In the genomic region with DNA sequence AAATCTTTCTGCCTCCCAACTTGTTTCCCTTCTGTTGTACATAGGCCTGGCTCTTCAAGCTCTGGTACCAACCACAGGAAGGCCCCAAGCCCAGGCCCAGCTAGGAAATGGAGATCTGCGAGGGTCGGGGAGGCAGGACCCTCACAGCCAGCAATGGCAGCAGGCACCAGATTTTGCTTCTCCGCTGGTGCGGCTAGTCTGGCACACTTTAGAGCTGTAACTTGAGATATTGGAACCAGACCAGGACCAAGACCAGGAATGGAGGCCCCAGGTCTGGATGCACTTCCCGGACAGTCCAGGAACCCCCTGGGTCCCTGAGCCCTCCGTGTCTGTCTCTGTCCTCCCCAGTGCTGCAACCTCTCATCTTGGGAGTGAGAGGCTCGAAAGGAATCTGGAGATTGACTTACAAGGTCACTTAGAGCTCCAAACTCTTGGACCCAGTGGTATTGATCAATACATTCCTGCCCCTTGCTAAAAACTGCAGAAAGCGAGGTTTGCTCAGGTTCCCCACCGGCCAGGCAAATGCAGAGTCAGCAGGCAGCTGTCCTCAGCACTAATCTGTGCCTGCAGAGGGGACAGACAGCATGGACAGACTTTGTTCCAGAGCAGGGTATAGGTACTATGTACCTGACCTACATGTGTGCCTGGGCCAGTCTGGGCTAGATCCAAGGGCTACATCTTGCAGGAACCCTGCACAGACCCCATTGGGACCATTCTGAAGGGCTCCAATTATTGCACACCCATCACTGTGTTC, we compare ENCODE assay signal across 8 mouse cellular contexts. TPM values are rescaled to one million over a fixed set of nuclear protein-coding genes. Genes with fewer than 3 reads are reported as not detected.
DNase-seq lines count a peak whose midpoint lies in the region; ATAC-seq lines count a peak whose summit lies in the region.
"Had no signal": no experiment of that assay in that cellular context is flagged by ENCODE, and none has a peak within 500 bp of the region (broad histone marks: within the 10 kb centered on the region; RNA-seq: fewer than 3 reads in every experiment).

No protein-coding gene starts in this region.

- H3K4me2 ChIP-seq in heart, embryonic 12.5 days, result peak overlapping the region; percentile 78
- no peak overlapping the region for H3K4me2 ChIP-seq in midbrain, embryonic 11.5 days
- H3K4me2 ChIP-seq in midbrain, embryonic 14.5 days (ENCODE audit: low read length), result no peak overlapping the region
- H3K4me2 ChIP-seq in limb, embryonic 12.5 days, result peak overlapping the region; percentile 76

- no peak overlapping the region for H3K4me3 ChIP-seq in heart, embryonic 12.5 days
- no peak overlapping the region; the same call in 1 of the 2 replicates for H3K4me3 ChIP-seq in midbrain, embryonic 11.5 days (ENCODE audit: low read depth, low read length)
- H3K4me3 ChIP-seq in midbrain, embryonic 14.5 days (replicated peaks; ENCODE audit: low read depth, low read length), result no peak overlapping the region
- peak overlapping the region; percentile 84; the same call in 1 of the 2 replicates for H3K4me3 ChIP-seq in limb, embryonic 12.5 days (replicated peaks)

- peaks cover 35% of the 10 kb centered on the region for H3K4me1 ChIP-seq in heart, embryonic 12.5 days (replicated peaks)
- H3K4me1 ChIP-seq in midbrain, embryonic 11.5 days (ENCODE audit: control insufficient read depth, insufficient read depth, low read length), result peaks cover 13% of the 10 kb centered on the region
- H3K4me1 ChIP-seq in midbrain, embryonic 14.5 days (ENCODE audit: control insufficient read depth, insufficient read depth, low read length), result peaks cover 16% of the 10 kb centered on the region
- H3K4me1 ChIP-seq in limb, embryonic 12.5 days (replicated peaks), result peaks cover 30% of the 10 kb centered on the region

- WGBS in heart, embryonic 12.5 days, result 62% methylated on average over 9 of the region's 9 CpGs
- 49% methylated on average over 9 of the region's 9 CpGs for WGBS in midbrain, embryonic 11.5 days
- 58% methylated on average over 9 of the region's 9 CpGs for WGBS in midbrain, embryonic 14.5 days
- WGBS in limb, embryonic 12.5 days, result 43% methylated on average over 9 of the region's 9 CpGs

- H3K36me3 ChIP-seq in heart, embryonic 12.5 days, result no peaks in the 10 kb centered on the region
- H3K36me3 ChIP-seq in midbrain, embryonic 11.5 days (ENCODE audit: control insufficient read depth, insufficient read depth, low read length), result no peaks in the 10 kb centered on the region
- no peaks in the 10 kb centered on the region for H3K36me3 ChIP-seq in midbrain, embryonic 14.5 days (ENCODE audit: control insufficient read depth, insufficient read depth, low read length)
- no peaks in the 10 kb centered on the region for H3K36me3 ChIP-seq in limb, embryonic 12.5 days

- no peak for DNase-seq in heart, postnatal 36 days
- DNase-seq in midbrain, embryonic 11.5 days (ENCODE audit: low spot score, missing footprints), result peak; percentile 89
- no peak for DNase-seq in midbrain, embryonic 14.5 days
- no peak for DNase-seq in left cerebral cortex, adult 18-20 months (ENCODE audit: low spot score in 2 of 2)
- no peak for DNase-seq in layer of hippocampus, postnatal 25 days (ENCODE audit: extremely low spot score in 1 of 2, low spot score in 1 of 2)
- DNase-seq: right cerebral cortex, postnatal 4 days had no signal

- peaks cover 4% of the 10 kb centered on the region; the same call in 1 of the 2 replicates for H3K9me3 ChIP-seq in heart, embryonic 12.5 days (replicated peaks)
- no peaks in the 10 kb centered on the region for H3K9me3 ChIP-seq in midbrain, embryonic 11.5 days (ENCODE audit: control insufficient read depth, low read length)
- H3K9me3 ChIP-seq in midbrain, embryonic 14.5 days (ENCODE audit: control insufficient read depth, low read length), result no peaks in the 10 kb centered on the region
- 0 out of 2 replicates have a peak, but pooled peaks cover 5% of the 10 kb centered on the region for H3K9me3 ChIP-seq in limb, embryonic 12.5 days

- H3K9ac ChIP-seq in heart, embryonic 12.5 days, result no peak overlapping the region; the same call in 1 of the 2 replicates
- H3K9ac ChIP-seq in midbrain, embryonic 11.5 days (ENCODE audit: low read length), result no peak overlapping the region
- H3K9ac ChIP-seq in midbrain, embryonic 14.5 days (replicated peaks; ENCODE audit: low read length), result no peak overlapping the region
- H3K9ac ChIP-seq in limb, embryonic 12.5 days (replicated peaks), result no peak overlapping the region

- no peaks in the 10 kb centered on the region; the same call in 1 of the 2 replicates for H3K27me3 ChIP-seq in heart, embryonic 12.5 days (replicated peaks)
- H3K27me3 ChIP-seq in midbrain, embryonic 11.5 days (ENCODE audit: control insufficient read depth, insufficient read depth, low read length), result peaks cover 11% of the 10 kb centered on the region
- peaks cover 12% of the 10 kb centered on the region; the same call in 1 of the 2 replicates for H3K27me3 ChIP-seq in midbrain, embryonic 14.5 days (ENCODE audit: control insufficient read depth, insufficient read depth, low read length)
- H3K27me3 ChIP-seq in limb, embryonic 12.5 days, result no peaks in the 10 kb centered on the region

- intact Hi-C loops in heart, postnatal 36 days (cut with DNase I), result loop anchor here (5.0 to 10.0 kb wide), 2 partner anchors 165 to 438 kb away; a partner anchor contains a TSS

- no peak overlapping the region for H3K27ac ChIP-seq in heart, embryonic 12.5 days (ENCODE audit: poor library complexity, severe bottlenecking)
- no peak overlapping the region for H3K27ac ChIP-seq in midbrain, embryonic 11.5 days (ENCODE audit: low read depth, low read length)
- H3K27ac ChIP-seq in midbrain, embryonic 14.5 days (replicated peaks; ENCODE audit: low read depth, low read length), result no peak overlapping the region
- H3K27ac ChIP-seq in limb, embryonic 12.5 days, result peak overlapping the region; percentile 64

- ATAC-seq in heart, embryonic 12.5 days (ENCODE audit: insufficient number of reproducible peaks, low FRiP score), result no peak
- no peak for ATAC-seq in midbrain, embryonic 11.5 days (ENCODE audit: low FRiP score)
- no peak for ATAC-seq in midbrain, embryonic 14.5 days (ENCODE audit: low FRiP score, low TSS enrichment)
- ATAC-seq in limb, embryonic 12.5 days (ENCODE audit: insufficient number of reproducible peaks, insufficient read depth, low FRiP score, low TSS enrichment, low read depth), result no peak

RNA-seq across cellular contexts. Expression of a gene that starts 1.1 kb away (rescaled TPM):
- 76.4 and 81.2 TPM in 2 replicates for polyA plus RNA-seq in heart, embryonic 12.5 days (2016; fragmentation: Nextera tagmentation; extraction: Ambion mirVana)
- 100 to 1,000 TPM; 152 to 164 TPM for total RNA-seq in heart, postnatal 36 days (2021)
- polyA plus RNA-seq in midbrain, embryonic 11.5 days (2014; fragmentation: Nextera tagmentation; extraction: Ambion mirVana), result 17.1 and 18.0 TPM in 2 replicates
- 20.6 and 24.6 TPM in 2 replicates for polyA plus RNA-seq in midbrain, embryonic 14.5 days (2014; fragmentation: Nextera tagmentation; extraction: Ambion mirVana)
- 43.5 and 45.2 TPM in 2 replicates for polyA plus RNA-seq in limb, embryonic 12.5 days (2016; fragmentation: Nextera tagmentation; extraction: Ambion mirVana)
- total RNA-seq in left cerebral cortex, adult 18-20 months (2021), result 1 to 10 TPM; 8.0 to 8.8 TPM
- total RNA-seq in layer of hippocampus, postnatal 25 days (2021), result 10 to 100 TPM; 14.7 to 16.2 TPM

RNA-seq across cellular contexts. Expression of a gene that starts 29.7 kb away (rescaled TPM):
- polyA plus RNA-seq in heart, embryonic 12.5 days (2016; fragmentation: Nextera tagmentation; extraction: Ambion mirVana), result 51.0 and 55.8 TPM in 2 replicates
- 100 to 1,000 TPM; 110 to 136 TPM for total RNA-seq in heart, postnatal 36 days (2021)
- polyA plus RNA-seq in midbrain, embryonic 11.5 days (2014; fragmentation: Nextera tagmentation; extraction: Ambion mirVana), result 17.5 TPM in 2 replicates
- 15.3 and 22.0 TPM in 2 replicates for polyA plus RNA-seq in midbrain, embryonic 14.5 days (2014; fragmentation: Nextera tagmentation; extraction: Ambion mirVana)
- 31.4 and 35.3 TPM in 2 replicates for polyA plus RNA-seq in limb, embryonic 12.5 days (2016; fragmentation: Nextera tagmentation; extraction: Ambion mirVana)
- total RNA-seq in left cerebral cortex, adult 18-20 months (2021), result 10 to 100 TPM; 19.1 to 20.7 TPM
- 10 to 100 TPM; 23.6 to 25.1 TPM for total RNA-seq in layer of hippocampus, postnatal 25 days (2021)

RNA-seq across cellular contexts. Expression of a gene that starts 31.5 kb away (rescaled TPM):
- 0.63 and 0.80 TPM in 2 replicates for polyA plus RNA-seq in heart, embryonic 12.5 days (2016; fragmentation: Nextera tagmentation; extraction: Ambion mirVana)
- total RNA-seq in heart, postnatal 36 days (2021), result 1 to 10 TPM; 1.1 to 1.3 TPM
- polyA plus RNA-seq in midbrain, embryonic 11.5 days (2014; fragmentation: Nextera tagmentation; extraction: Ambion mirVana), result 0.81 and 1.1 TPM in 2 replicates
- polyA plus RNA-seq in midbrain, embryonic 14.5 days (2014; fragmentation: Nextera tagmentation; extraction: Ambion mirVana), result 0.32 and 1.1 TPM in 2 replicates
- polyA plus RNA-seq in limb, embryonic 12.5 days (2016; fragmentation: Nextera tagmentation; extraction: Ambion mirVana), result 0.95 and 1.0 TPM in 2 replicates
- total RNA-seq in left cerebral cortex, adult 18-20 months (2021), result 1 to 10 TPM; 2.4 to 2.6 TPM
- total RNA-seq in layer of hippocampus, postnatal 25 days (2021), result 1 to 10 TPM; 2.5 to 3.1 TPM

Comparison
In these comparisons a context has a peak if more than half of its experiments do, and no peak if none do; other contexts are left out.
1. H3K4me2 ChIP-seq: peak in heart, embryonic 12.5 days (single experiment) and limb, embryonic 12.5 days (single experiment); none in midbrain, embryonic 11.5 days (single experiment) and midbrain, embryonic 14.5 days (single experiment).